Mouse (Mus musculus): ENCODE results near the gene Gabra5.

Gene Gabra5

GRCm38 (mm10) chr7:57386517-57387340, 123.1 kb downstream of the Gabra5 start, which contains the start of gene Gabrg3:
Gabrg3 (minus strand) TSS chr7:57387188.
- DNase-seq, result no peak

- no peak for DNase-seq
Observed at GRCm38 (mm10) chr7:57384112-57384511, 125.7 kb downstream of the Gabra5 start.

- DNase-seq, result no peak
Observed at GRCm38 (mm10) chr7:57366013-57366390, 143.9 kb downstream of the Gabra5 start.

- DNase-seq, result no peak
Observed at GRCm38 (mm10) chr7:57365134-57366012, 144.5 kb downstream of the Gabra5 start.

- DNase-seq, result no peak
Observed at GRCm38 (mm10) chr7:57363812-57364211, 146.0 kb downstream of the Gabra5 start.

- DNase-seq, result peak; percentile 10
Observed at GRCm38 (mm10) chr7:57357871-57358540, 151.9 kb downstream of the Gabra5 start.
